Mouse (Mus musculus): Measurements from ENCODE around the gene Knl1.

DNA sequence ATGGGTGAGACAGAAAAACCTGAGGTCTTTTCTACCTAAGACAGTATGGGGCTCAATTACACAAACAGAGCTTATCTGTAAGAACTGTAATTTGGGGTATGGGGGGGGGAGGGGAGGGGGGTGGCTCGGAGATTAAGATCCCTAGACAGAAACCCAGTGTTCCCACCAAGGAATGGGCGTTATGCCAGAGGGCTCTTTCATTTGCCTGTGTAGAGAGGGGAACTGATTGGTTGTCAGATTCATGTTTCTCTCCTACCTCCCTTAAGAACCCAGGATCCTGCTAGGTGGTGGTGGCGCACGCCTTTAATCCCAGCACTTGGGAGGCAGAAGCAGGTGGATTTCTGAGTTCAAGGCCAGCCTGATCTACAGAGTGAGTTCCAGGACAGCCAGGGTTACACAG is 27.4 kb upstream of the Knl1 start:
- TF ChIP-seq POLR2A (IDR thresholded peaks at IDR 0.05; ENCODE audit: extremely low read depth, insufficient read depth, low read length) (no peak), CTCF (IDR thresholded peaks at IDR 0.05; ENCODE audit: low read depth, low read length) (no peak)

All from liver, adult 2 months (tissue).